9 mouse cellular contexts compared by ENCODE assay signal in the genomic region with DNA sequence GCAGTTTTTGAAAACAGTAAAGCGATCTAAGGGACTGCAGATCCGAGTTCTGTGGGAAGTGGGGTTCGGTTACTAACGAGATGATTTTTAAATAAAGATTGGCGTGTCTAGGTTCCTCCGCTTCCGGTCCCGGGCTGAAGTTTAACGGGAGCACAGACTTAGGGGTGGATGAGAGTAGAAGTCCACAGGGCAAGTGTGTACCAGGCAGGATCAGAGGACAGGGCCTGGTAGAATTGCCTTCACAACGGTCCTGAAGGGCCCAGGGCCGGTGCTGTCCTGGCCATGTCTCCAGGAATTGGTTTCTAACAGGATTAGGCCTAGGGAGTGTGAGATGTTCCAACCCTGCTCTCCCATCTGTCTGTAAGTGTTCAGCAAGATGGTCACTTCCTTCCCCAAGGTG. TPM values are rescaled to one million over a fixed set of nuclear protein-coding genes. Genes with fewer than 3 reads are reported as not detected.
A peak's percentile ranks its signal among the peaks of the same experiment; 100 is the strongest.
DNase-seq lines count a peak whose midpoint lies in the region; ATAC-seq lines count a peak whose summit lies in the region.
"Had no signal": no experiment of that assay in that cellular context is flagged by ENCODE, and none has a peak within 500 bp of the region (broad histone marks: within the 10 kb centered on the region; RNA-seq: fewer than 3 reads in every experiment).

No protein-coding gene starts in this region.

- intact Hi-C loops in gastrocnemius, postnatal 14 days (cut with DNase I; ENCODE audit: low total_unique reads) = no loop called here

- peak overlapping the region; percentile 83 for H3K9ac ChIP-seq in forebrain, embryonic 16.5 days (replicated peaks; ENCODE audit: low read depth, low read length)
- H3K9ac ChIP-seq in midbrain, embryonic 11.5 days (ENCODE audit: low read length) = peak overlapping the region; percentile 68

- peak overlapping the region; percentile 84 for H3K27ac ChIP-seq in forebrain, embryonic 16.5 days (ENCODE audit: low read length)
- H3K27ac ChIP-seq in midbrain, embryonic 11.5 days (ENCODE audit: low read depth, low read length) = peak overlapping the region; percentile 55; the same call in 1 of the 2 replicates

- peak overlapping the region; percentile 81 for H3K4me2 ChIP-seq in forebrain, embryonic 16.5 days (ENCODE audit: low read length)
- peak overlapping the region; percentile 81 for H3K4me2 ChIP-seq in midbrain, embryonic 11.5 days

- under 1% methylated on average over 11 of the region's 11 CpGs for WGBS in forebrain, embryonic 16.5 days
- under 1% methylated on average over 11 of the region's 11 CpGs for WGBS in midbrain, embryonic 11.5 days

- peak; percentile 10 for DNase-seq in gastrocnemius, postnatal 25 days
- DNase-seq in gastrocnemius, postnatal 14 days = no peak
- DNase-seq in R1 (ENCODE audit: low read depth, low spot score) = peak; percentile 29
- DNase-seq in kidney, adult 8-10 months = peak; percentile 57 to 63
- peak; percentile 92 for DNase-seq in midbrain, embryonic 11.5 days (ENCODE audit: low spot score, missing footprints)
- DNase-seq in Muller cell, postnatal 12 days (ENCODE audit: inconsistent ontology term) = no peak

- H3K4me3 ChIP-seq in forebrain, embryonic 16.5 days (replicated peaks; ENCODE audit: low read length) = peak overlapping the region; percentile 80
- H3K4me3 ChIP-seq in midbrain, embryonic 11.5 days (ENCODE audit: low read depth, low read length) = peak overlapping the region; percentile 50

- H3K36me3 ChIP-seq in forebrain, embryonic 16.5 days (ENCODE audit: control insufficient read depth, insufficient read depth) = no peaks in the 10 kb centered on the region
- no peaks in the 10 kb centered on the region for H3K36me3 ChIP-seq in midbrain, embryonic 11.5 days (ENCODE audit: control insufficient read depth, insufficient read depth, low read length)

- H3K4me1 ChIP-seq in forebrain, embryonic 16.5 days (replicated peaks; ENCODE audit: control insufficient read depth, insufficient read depth, low read length) = peaks cover 31% of the 10 kb centered on the region
- H3K4me1 ChIP-seq in midbrain, embryonic 11.5 days (ENCODE audit: control insufficient read depth, insufficient read depth, low read length) = peaks cover 28% of the 10 kb centered on the region

- ATAC-seq in forebrain, embryonic 16.5 days = peak; percentile 12
- peak; percentile 8; the same call in 1 of the 2 replicates for ATAC-seq in midbrain, embryonic 11.5 days (ENCODE audit: low FRiP score)
- ATAC-seq in erythroid progenitor cell, adult 5-6 weeks (replicated peaks; ENCODE audit: low FRiP score, poor library complexity, severe bottlenecking) = no peak

- H3K9me3 ChIP-seq in forebrain, embryonic 16.5 days (ENCODE audit: control insufficient read depth, low read length) = no peaks in the 10 kb centered on the region
- H3K9me3 ChIP-seq in midbrain, embryonic 11.5 days (ENCODE audit: control insufficient read depth, low read length) = no peaks in the 10 kb centered on the region

- no peaks in the 10 kb centered on the region for H3K27me3 ChIP-seq in forebrain, embryonic 16.5 days (replicated peaks; ENCODE audit: control insufficient read depth, insufficient read depth, low read length)
- no peaks in the 10 kb centered on the region for H3K27me3 ChIP-seq in midbrain, embryonic 11.5 days (ENCODE audit: control insufficient read depth, insufficient read depth, low read length)

RNA-seq across cellular contexts. Expression of gene Dzip1l, which starts 0.8 kb away (rescaled TPM):
- 1 to 10 TPM; 1.9 to 2.0 TPM for total RNA-seq in gastrocnemius, postnatal 25 days (2021)
- 1 to 10 TPM; 3.1 to 3.2 TPM for total RNA-seq in gastrocnemius, postnatal 14 days (2021)
- 12.2 and 13.3 TPM in 2 replicates for polyA plus RNA-seq in forebrain, embryonic 16.5 days (2015; fragmentation: Nextera tagmentation; extraction: Ambion mirVana)
- polyA plus RNA-seq in midbrain, embryonic 11.5 days (2014; fragmentation: Nextera tagmentation; extraction: Ambion mirVana) = 12.6 and 13.0 TPM in 2 replicates
- total RNA-seq in erythroid progenitor cell, adult 5-6 weeks (2015; ENCODE audit: low replicate concordance) = not detected in 2 replicates
- total RNA-seq in erythroid progenitor cell, adult 5-6 weeks (2017; ENCODE audit: low replicate concordance) = not detected in 2 replicates

RNA-seq across cellular contexts. Expression of gene A4gnt, which starts 17.8 kb away (rescaled TPM):
- not detected for total RNA-seq in gastrocnemius, postnatal 25 days (2021)
- total RNA-seq in gastrocnemius, postnatal 14 days (2021) = not detected
- not detected in 2 replicates for polyA plus RNA-seq in forebrain, embryonic 16.5 days (2015; fragmentation: Nextera tagmentation; extraction: Ambion mirVana)
- polyA plus RNA-seq in midbrain, embryonic 11.5 days (2014; fragmentation: Nextera tagmentation; extraction: Ambion mirVana) = not detected in 2 replicates
- not detected in 2 replicates for total RNA-seq in erythroid progenitor cell, adult 5-6 weeks (2015; ENCODE audit: low replicate concordance)
- total RNA-seq in erythroid progenitor cell, adult 5-6 weeks (2017; ENCODE audit: low replicate concordance) = not detected in 2 replicates
- total RNA-seq: layer of hippocampus, adult 18-20 months had no signal

RNA-seq across cellular contexts. Expression of gene Dbr1, which starts 54.5 kb away (rescaled TPM):
- total RNA-seq in gastrocnemius, postnatal 25 days (2021) = 1 to 10 TPM; 4.1 to 4.3 TPM
- total RNA-seq in gastrocnemius, postnatal 14 days (2021) = 1 to 10 TPM; 4.1 to 5.9 TPM
- polyA plus RNA-seq in forebrain, embryonic 16.5 days (2015; fragmentation: Nextera tagmentation; extraction: Ambion mirVana) = 28.1 and 32.1 TPM in 2 replicates
- 30.0 and 35.0 TPM in 2 replicates for polyA plus RNA-seq in midbrain, embryonic 11.5 days (2014; fragmentation: Nextera tagmentation; extraction: Ambion mirVana)
- 7.5 and 11.5 TPM in 2 replicates for total RNA-seq in erythroid progenitor cell, adult 5-6 weeks (2015; ENCODE audit: low replicate concordance)
- 12.3 and 32.3 TPM in 2 replicates for total RNA-seq in erythroid progenitor cell, adult 5-6 weeks (2017; ENCODE audit: low replicate concordance)

Comparison
In these comparisons a context has a peak if more than half of its experiments do, and no peak if none do; other contexts are left out.
1. DNase-seq: peak in gastrocnemius, postnatal 25 days (single experiment), R1 (single experiment), kidney, adult 8-10 months (2 of 2) and midbrain, embryonic 11.5 days (single experiment); none in gastrocnemius, postnatal 14 days (single experiment) and Muller cell, postnatal 12 days (single experiment).